Mouse (Mus musculus) intestine, embryonic 15.5 days (tissue): ENCODE results near the gene Scube3. TPM values are rescaled to one million over a fixed set of nuclear protein-coding genes. Genes with fewer than 3 reads are reported as not detected.
"Not testable (repeated sequence)": the region's sequence is repeated elsewhere in the genome, so short reads cannot be mapped to it uniquely, and the experiment has no call there.

Source experiments
- ATAC-seq: fragments of 200-750 bp; cut with Nextera tagmentation; 2 replicates; pipeline ENCODE4 v1.8.0; 2017; ENCODE audit warnings: moderate TSS enrichment, moderate library complexity
- H3K27ac ChIP-seq: fragments of 300-500 bp; sonication (generic); 2 replicates; pipeline ENCODE4 v1.5.1; 2015; ENCODE audit warnings: mild to moderate bottlenecking, inconsistent platforms
- H3K27me3 ChIP-seq: fragments of 300-500 bp; sonication (generic); replicated peaks from 2 replicates; pipeline ENCODE4 v1.6.1; 2015; ENCODE audit warnings: inconsistent platforms
- H3K36me3 ChIP-seq: fragments of 300-500 bp; sonication (generic); 2 replicates; pipeline ENCODE4 v1.6.1; 2015; ENCODE audit warnings: inconsistent platforms
- H3K4me1 ChIP-seq: fragments of 300-500 bp; sonication (generic); replicated peaks from 2 replicates; pipeline ENCODE4 v1.6.1; 2015; ENCODE audit warnings: inconsistent platforms
- H3K4me2 ChIP-seq: fragments of 300-500 bp; sonication (generic); replicated peaks from 2 replicates; pipeline ENCODE4 v1.6.1; 2015; ENCODE audit warnings: mild to moderate bottlenecking, inconsistent platforms
- H3K4me3 ChIP-seq: fragments of 300-500 bp; sonication (generic); replicated peaks from 2 replicates; pipeline ENCODE4 v1.5.1; 2015; ENCODE audit warnings: inconsistent platforms
- H3K9ac ChIP-seq: fragments of 300-500 bp; sonication (generic); 2 replicates; pipeline ENCODE4 v1.6.1; 2015; ENCODE audit warnings: inconsistent platforms
- H3K9me3 ChIP-seq: fragments of 300-500 bp; sonication (generic); 2 replicates; pipeline ENCODE4 v1.6.1; 2016; ENCODE audit warnings: inconsistent platforms
- WGBS: fragments of 180-500 bp; shearing (Covaris S2); methylation state at CpG from one replicate; pipeline ENCODE4 v1.1.7; 2015; 5-methylcytosine and 5-hydroxymethylcytosine counted together
- polyA plus RNA-seq: library from polyadenylated mRNA; unstranded; fragments of >200 nt; fragmentation: Nextera tagmentation; extraction: Ambion mirVana; gene quantifications from 2 replicates; pipeline ENCODE4 v1.2.1, GENCODE M21; 2015

The Scube3 gene
- polyA plus RNA-seq, 1 experiment from 2014 or later, result 2.5 TPM

DNA sequence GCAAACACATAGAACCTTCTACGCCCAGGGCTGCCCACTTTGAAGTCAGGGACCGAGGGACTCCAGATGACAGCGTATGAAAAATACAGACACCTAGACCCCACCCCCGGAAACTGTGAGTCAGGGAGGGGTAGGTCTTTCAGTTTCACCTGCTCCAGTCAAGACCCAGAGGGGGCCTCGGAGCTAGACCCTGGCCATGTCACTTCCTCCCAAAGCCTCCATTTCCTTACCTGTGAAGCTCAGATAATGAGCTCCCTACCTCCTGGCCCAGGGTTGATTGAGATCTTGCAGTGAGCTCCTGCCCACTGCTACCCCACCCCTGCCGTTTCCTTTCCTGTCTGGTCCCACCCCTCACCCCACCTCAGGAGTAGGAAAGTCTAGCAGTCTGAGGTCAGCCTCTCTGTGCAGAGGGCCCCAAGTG is 70.0 kb downstream of the Scube3 start:
- Histone ChIP-seq H3K9me3 (no peaks in the 10 kb centered on the region), H3K9ac (no peak overlapping the region), H3K36me3 (no peaks in the 10 kb centered on the region), H3K27ac (no peak overlapping the region), H3K27me3 (no peaks in the 10 kb centered on the region), H3K4me1 (peaks cover 16% of the 10 kb centered on the region), H3K4me2 (no peak overlapping the region), H3K4me3 (no peak overlapping the region)
- ATAC-seq, result no peak
- WGBS, result 64% methylated on average over 6 of the region's 6 CpGs

DNA sequence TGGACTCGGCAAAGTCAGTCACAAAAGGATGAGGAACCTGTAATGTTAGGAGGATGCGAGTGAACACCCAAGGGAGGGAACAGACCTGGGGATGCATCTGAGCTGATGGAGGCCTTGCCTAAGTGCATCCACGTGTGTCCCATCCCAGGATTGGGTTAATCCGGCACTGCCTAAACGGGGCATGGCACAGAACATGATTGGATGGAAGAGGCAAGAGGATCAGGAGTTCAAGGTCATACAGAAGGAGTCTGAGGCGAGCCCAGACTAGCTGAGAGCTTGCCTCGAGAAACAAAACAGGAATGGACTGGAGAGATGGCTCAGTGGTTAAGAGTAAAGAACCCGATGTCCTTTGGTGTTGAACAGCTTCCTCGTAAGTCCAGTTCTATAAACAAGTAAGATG is 70.5 kb downstream of the Scube3 start:
- H3K27ac ChIP-seq, result no peak overlapping the region
- H3K9me3 ChIP-seq, result no peaks in the 10 kb centered on the region
- H3K4me2 ChIP-seq, result no peak overlapping the region
- peaks cover 14% of the 10 kb centered on the region for H3K4me1 ChIP-seq
- WGBS, result 53% methylated on average over 9 of the region's 9 CpGs
- H3K9ac ChIP-seq, result no peak overlapping the region
- no peaks in the 10 kb centered on the region for H3K36me3 ChIP-seq
- no peak for ATAC-seq
- H3K4me3 ChIP-seq, result no peak overlapping the region
- H3K27me3 ChIP-seq, result no peaks in the 10 kb centered on the region

DNA sequence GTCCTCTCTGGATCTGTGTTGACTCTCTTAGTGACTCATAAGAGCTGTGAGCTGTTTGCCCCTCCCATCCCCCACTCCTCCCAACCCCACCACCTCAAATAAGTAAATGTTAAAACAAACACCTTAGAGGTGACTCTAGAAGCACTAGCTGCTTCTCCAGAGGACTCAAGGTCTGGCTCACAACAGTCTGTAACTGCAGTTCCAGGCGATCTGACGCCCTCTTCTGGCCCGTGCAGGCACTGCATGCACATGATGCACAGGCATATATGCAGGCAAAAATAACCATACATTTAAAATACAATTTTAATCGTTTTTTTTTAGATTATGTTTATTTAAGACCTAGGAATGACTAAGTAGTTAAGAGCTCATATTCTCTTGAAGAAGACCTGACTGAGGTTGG is 71.3 kb downstream of the Scube3 start:
- Histone ChIP-seq H3K4me1 (peaks cover 13% of the 10 kb centered on the region), H3K9ac (no peak overlapping the region), H3K36me3 (no peaks in the 10 kb centered on the region), H3K27ac (no peak overlapping the region), H3K4me3 (no peak overlapping the region), H3K4me2 (no peak overlapping the region), H3K27me3 (no peaks in the 10 kb centered on the region), H3K9me3 (no peaks in the 10 kb centered on the region)
- ATAC-seq, result no peak
- 29% methylated on average over 4 of the region's 4 CpGs for WGBS

DNA sequence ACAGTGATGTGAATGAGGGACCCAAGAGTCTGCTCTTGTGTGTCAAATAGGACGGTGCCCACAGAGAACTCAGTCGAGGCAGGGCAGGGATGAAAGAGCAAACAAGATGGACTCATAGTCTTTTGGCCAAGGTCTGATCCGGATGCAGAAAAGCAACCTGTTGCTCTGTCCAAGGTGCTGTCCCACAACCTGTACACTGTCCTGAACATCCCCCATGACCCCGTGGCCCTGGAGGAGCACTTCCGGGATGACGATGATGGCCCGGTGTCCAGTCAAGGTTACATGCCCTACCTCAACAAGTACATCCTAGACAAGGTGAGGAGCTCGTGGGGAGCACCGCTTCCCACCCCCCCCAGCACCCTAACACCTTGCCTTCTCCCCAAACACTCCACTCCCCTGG is 74.8 kb downstream of the Scube3 start:
- Histone ChIP-seq H3K27me3 (no peaks in the 10 kb centered on the region), H3K4me3 (no peak overlapping the region), H3K4me2 (no peak overlapping the region), H3K27ac (no peak overlapping the region), H3K9me3 (no peaks in the 10 kb centered on the region), H3K36me3 (no peaks in the 10 kb centered on the region), H3K4me1 (peaks cover 12% of the 10 kb centered on the region; the same call in 1 of the 2 replicates), H3K9ac (no peak overlapping the region)
- WGBS, result 75% methylated on average over 9 of the region's 9 CpGs
- no peak for ATAC-seq

DNA sequence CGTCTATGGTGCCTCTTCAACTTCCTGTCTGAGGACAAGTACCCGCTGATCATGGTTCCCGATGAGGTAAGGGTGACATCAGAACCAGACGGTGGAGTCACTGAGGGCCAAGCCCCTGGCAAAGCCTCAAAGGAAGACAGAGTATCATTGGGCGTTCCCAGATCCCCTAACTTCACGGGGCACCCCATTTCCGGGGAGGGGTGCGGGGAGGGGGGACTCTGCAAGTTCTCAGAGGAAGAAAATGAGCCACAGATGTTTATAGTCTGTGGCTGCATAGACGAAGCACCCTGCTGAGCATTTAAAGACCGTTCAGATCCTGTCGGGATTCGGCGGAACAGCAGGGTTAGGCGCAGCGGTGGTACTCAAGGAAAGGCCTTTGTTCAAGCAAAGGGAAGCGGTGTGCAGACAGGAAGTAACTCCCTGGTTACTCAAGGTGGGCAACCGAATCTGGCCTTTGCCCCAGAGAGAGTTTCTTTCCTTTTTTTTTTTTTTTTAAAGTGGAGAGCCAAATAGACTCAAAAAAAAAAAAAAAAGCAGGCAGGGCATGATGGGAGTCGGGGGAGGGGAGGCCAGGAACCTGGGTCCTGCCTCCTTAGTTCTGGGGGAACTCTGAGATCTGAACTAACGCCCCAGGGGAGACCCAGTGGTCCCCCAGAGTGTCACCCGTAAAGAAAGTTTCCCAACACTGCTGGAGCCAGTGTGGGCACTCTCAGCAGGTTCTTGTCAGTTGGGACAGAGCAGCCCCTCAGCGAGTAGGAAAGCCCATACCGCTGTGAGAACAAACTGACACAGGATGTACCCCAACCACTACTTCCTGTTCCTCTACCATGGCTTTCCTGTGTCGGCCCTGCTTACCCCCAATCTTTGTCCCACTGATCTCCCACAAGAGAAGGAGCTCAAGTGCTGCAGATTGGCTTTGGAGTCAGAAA is 76.0 kb downstream of the Scube3 start:
- H3K27me3 ChIP-seq, result no peaks in the 10 kb centered on the region
- H3K36me3 ChIP-seq, result no peaks in the 10 kb centered on the region
- WGBS, result 33% methylated on average over 23 of the region's 23 CpGs
- H3K9me3 ChIP-seq, result no peaks in the 10 kb centered on the region
- H3K9ac ChIP-seq, result no peak overlapping the region
- no peak for ATAC-seq
- peak overlapping the region; percentile 42 for H3K4me2 ChIP-seq
- no peak overlapping the region for H3K4me3 ChIP-seq
- peaks cover 10% of the 10 kb centered on the region; the same call in 1 of the 2 replicates for H3K4me1 ChIP-seq
- 0 out of 2 replicates have a peak overlapping the region, but pooled peaks have one; percentile 27 for H3K27ac ChIP-seq

DNA sequence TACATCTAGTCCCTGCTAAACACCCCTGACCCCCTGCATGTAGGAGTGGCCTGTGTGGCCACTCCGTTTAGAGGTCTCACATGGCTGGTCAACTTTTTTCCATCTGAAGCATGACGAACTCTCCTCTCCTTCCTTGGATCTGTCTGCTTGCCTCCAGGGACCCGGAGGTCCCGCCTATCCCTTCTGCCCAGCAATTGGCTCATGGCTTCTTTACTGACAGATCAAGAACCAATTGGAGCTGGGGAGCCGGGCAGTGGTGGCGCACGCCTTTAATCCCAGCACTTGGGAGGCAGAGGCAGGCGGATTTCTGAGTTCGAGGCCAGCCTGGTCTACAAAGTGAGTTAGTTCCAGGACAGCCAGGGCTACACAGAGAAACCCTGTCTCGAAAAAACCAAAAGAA is 80.5 kb downstream of the Scube3 start:
- H3K27me3 ChIP-seq, H3K36me3 ChIP-seq, ATAC-seq, H3K9me3 ChIP-seq, H3K9ac ChIP-seq, H3K27ac ChIP-seq, H3K4me3 ChIP-seq, H3K4me2 ChIP-seq: not testable (repeated sequence)
- 93% methylated on average over 10 of the region's 10 CpGs for WGBS
- peaks cover 22% of the 10 kb centered on the region for H3K4me1 ChIP-seq

DNA sequence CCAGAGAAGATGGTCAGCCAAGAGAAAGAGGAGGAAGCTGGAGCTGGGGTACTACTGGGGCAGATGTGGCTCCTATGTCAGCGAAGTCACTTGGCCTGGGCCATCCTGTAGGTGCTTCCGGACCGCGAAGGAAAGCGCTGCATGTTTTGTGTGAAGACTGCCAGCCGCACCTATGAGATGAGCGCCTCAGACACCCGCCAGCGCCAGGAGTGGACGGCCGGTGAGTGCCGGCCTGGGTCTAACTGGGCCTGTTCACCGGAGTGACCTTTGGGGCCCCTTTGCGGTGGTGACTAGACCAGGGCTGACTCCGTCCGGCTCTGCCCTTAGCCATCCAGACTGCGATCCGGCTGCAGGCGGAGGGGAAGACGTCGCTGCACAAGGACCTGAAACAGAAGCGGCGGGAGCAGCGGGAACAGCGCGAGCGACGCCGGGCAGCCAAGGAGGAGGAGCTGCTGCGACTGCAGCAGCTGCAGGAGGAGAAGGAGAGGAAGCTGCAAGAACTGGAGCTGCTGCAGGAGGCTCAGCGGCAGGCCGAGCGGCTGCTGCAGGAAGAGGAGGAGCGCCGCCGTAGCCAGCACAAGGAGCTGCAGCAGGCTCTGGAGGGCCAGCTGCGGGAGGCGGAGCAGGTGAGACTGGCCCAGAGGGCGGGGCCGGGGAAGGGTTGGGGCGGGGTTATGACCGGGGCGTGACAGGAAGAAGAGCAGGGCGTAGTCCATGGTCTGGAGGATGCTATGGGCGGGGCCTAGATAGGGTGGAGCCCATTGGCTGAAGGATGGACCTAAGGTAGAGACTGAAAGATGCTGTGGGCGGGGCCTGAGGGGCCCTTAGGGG is 81.8 kb downstream of the Scube3 start:
- WGBS, result under 1% methylated on average over 46 of the region's 46 CpGs
- Histone ChIP-seq H3K9ac (peak overlapping the region; percentile 65), H3K36me3 (no peaks in the 10 kb centered on the region), H3K4me2 (peak overlapping the region; percentile 95), H3K4me1 (peaks cover 16% of the 10 kb centered on the region; the same call in 1 of the 2 replicates), H3K9me3 (no peaks in the 10 kb centered on the region), H3K4me3 (peak overlapping the region; percentile 48), H3K27ac (peak overlapping the region; percentile 66), H3K27me3 (no peaks in the 10 kb centered on the region)
- peak; percentile 94 for ATAC-seq

Other genes with a start within 250 kb of the Scube3 start
- 12.5 and 13.3 TPM in 2 replicates for gene Anks1, start 232.8 kb upstream of the Scube3 start, polyA plus RNA-seq
- 54.0 and 54.4 TPM in 2 replicates for gene Taf11, start 232.3 kb upstream of the Scube3 start, polyA plus RNA-seq
- gene Tcp11, start 61.5 kb upstream of the Scube3 start, polyA plus RNA-seq, result 1.2 and 1.6 TPM in 2 replicates
- gene Zfp523, start 35.0 kb downstream of the Scube3 start, polyA plus RNA-seq, result 25.7 and 28.1 TPM in 2 replicates
- 3.4 and 4.3 TPM in 2 replicates for gene Def6, start 65.6 kb downstream of the Scube3 start, polyA plus RNA-seq
- gene Ppard, start 90.6 kb downstream of the Scube3 start, polyA plus RNA-seq, result 1.8 and 1.9 TPM in 2 replicates
- gene Fance, start 171.4 kb downstream of the Scube3 start, polyA plus RNA-seq, result 22.7 and 29.8 TPM in 2 replicates
- 639 and 690 TPM in 2 replicates for gene Rpl10a, start 186.3 kb downstream of the Scube3 start, polyA plus RNA-seq
- 8.9 and 10.0 TPM in 2 replicates for gene Tead3, start 208.7 kb downstream of the Scube3 start, polyA plus RNA-seq
- gene Tulp1, start 223.1 kb downstream of the Scube3 start, polyA plus RNA-seq, result 3.6 and 4.1 TPM in 2 replicates